Mouse (Mus musculus): Measurements from ENCODE around the gene Dusp19.

The Dusp19 gene

GRCm38 (mm10) chr2:80616854-80617737, at the start of gene Dusp19, which contains the start of gene Nup35:
Gene Dusp19 (plus strand): TSS chr2:80617045.
Gene Nup35 (plus strand): TSS chr2:80617236.
- DNase-seq (ENCODE audit: low read depth, low spot score) = peak; percentile 92

- no peak for DNase-seq (ENCODE audit: low read depth, low spot score)
Observed at GRCm38 (mm10) chr2:80567411-80567810, 49.4 kb upstream of the Dusp19 start.

- no peak for DNase-seq (ENCODE audit: low read depth, low spot score)
Observed at GRCm38 (mm10) chr2:80570656-80571055, 46.2 kb upstream of the Dusp19 start.

- no peak for DNase-seq (ENCODE audit: low read depth, low spot score)
Observed at GRCm38 (mm10) chr2:80577286-80577685, 39.6 kb upstream of the Dusp19 start.

- DNase-seq (ENCODE audit: low read depth, low spot score) = peak; percentile 65
Observed at GRCm38 (mm10) chr2:80579253-80579891, 37.5 kb upstream of the Dusp19 start.

- DNase-seq (ENCODE audit: low read depth, low spot score) = no peak
Observed at GRCm38 (mm10) chr2:80580311-80580961, 36.4 kb upstream of the Dusp19 start.

GRCm38 (mm10) chr2:80581043-80581711, 35.7 kb upstream of the Dusp19 start, which contains the start of gene Nckap1:
Gene Nckap1 (minus strand): TSS chr2:80581380.
- peak; percentile 83 for DNase-seq (ENCODE audit: low read depth, low spot score)

GRCm38 (mm10) chr2:80582356-80582755, 34.5 kb upstream of the Dusp19 start:
- DNase-seq (ENCODE audit: low read depth, low spot score) = no peak

GRCm38 (mm10) chr2:80594215-80594918, 22.5 kb upstream of the Dusp19 start:
- DNase-seq (ENCODE audit: low read depth, low spot score) = no peak

GRCm38 (mm10) chr2:80596960-80597359, 19.9 kb upstream of the Dusp19 start:
- no peak for DNase-seq (ENCODE audit: low read depth, low spot score)

- DNase-seq (ENCODE audit: low read depth, low spot score) = no peak
Observed at GRCm38 (mm10) chr2:80599850-80600249, 17.0 kb upstream of the Dusp19 start.

GRCm38 (mm10) chr2:80600611-80601010, 16.2 kb upstream of the Dusp19 start:
- DNase-seq (ENCODE audit: low read depth, low spot score) = no peak

GRCm38 (mm10) chr2:80602756-80603155, 14.1 kb upstream of the Dusp19 start:
- no peak for DNase-seq (ENCODE audit: low read depth, low spot score)

- DNase-seq (ENCODE audit: low read depth, low spot score) = no peak
Observed at GRCm38 (mm10) chr2:80603771-80604426, 12.9 kb upstream of the Dusp19 start.

GRCm38 (mm10) chr2:80612286-80612685, 4.6 kb upstream of the Dusp19 start:
- no peak for DNase-seq (ENCODE audit: low read depth, low spot score)

GRCm38 (mm10) chr2:80612796-80613195, 4.0 kb upstream of the Dusp19 start:
- DNase-seq (ENCODE audit: low read depth, low spot score) = no peak

- DNase-seq (ENCODE audit: low read depth, low spot score) = no peak
Observed at GRCm38 (mm10) chr2:80618991-80619390, 2.1 kb downstream of the Dusp19 start.

GRCm38 (mm10) chr2:80621921-80622320, 5.1 kb downstream of the Dusp19 start:
- no peak for DNase-seq (ENCODE audit: low read depth, low spot score)

GRCm38 (mm10) chr2:80624523-80624922, 7.7 kb downstream of the Dusp19 start:
- DNase-seq (ENCODE audit: low read depth, low spot score) = no peak

GRCm38 (mm10) chr2:80632336-80633026, 15.6 kb downstream of the Dusp19 start:
- DNase-seq (ENCODE audit: low read depth, low spot score) = no peak
